ENCODE assay signal across 25 mouse cellular contexts in the genomic region with DNA sequence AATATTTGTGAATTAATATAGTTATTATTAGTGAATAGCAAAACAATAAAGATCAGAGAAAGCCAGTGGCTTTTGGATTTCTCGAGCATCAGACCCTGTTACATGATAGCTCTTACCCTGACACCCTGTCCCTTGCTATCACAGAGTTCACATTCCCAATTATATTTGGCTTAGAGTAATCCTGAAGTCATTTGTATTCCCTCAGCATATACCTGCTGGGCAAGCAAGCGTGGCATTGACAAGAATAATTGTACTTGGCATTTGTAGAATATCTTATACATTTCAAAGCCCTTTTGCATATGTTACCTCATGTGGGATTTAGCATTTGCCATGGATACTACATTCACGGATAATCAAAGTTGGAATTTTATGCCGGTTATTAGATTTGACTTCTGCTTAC.
"Had no signal": no experiment of that assay in that cellular context is flagged by ENCODE, and none has a peak within 500 bp of the region (broad histone marks: within the 10 kb centered on the region; RNA-seq: fewer than 3 reads in every experiment).

No protein-coding gene starts in this region.

- H3K9ac ChIP-seq: heart, embryonic 12.5 days; hindbrain, embryonic 12.5 days; hindbrain, embryonic 14.5 days; intestine, embryonic 15.5 days; kidney, embryonic 15.5 days; limb, embryonic 13.5 days; limb, embryonic 15.5 days had no signal

- DNase-seq: gastrocnemius, postnatal 14 days; gastrocnemius, postnatal 36 days; heart, adult 18-20 months; heart, postnatal 10 days; heart, postnatal 4 days; kidney, adult 11 months; kidney, adult 2 months; kidney, adult 9 months; kidney, postnatal 14 days; kidney, postnatal 36 days; layer of hippocampus, adult 9-11 months; layer of hippocampus, postnatal 36 days; left cerebral cortex, postnatal 4 days had no signal

- H3K27me3 ChIP-seq: heart, embryonic 12.5 days; hindbrain, embryonic 12.5 days; intestine, embryonic 15.5 days; kidney, embryonic 15.5 days; limb, embryonic 13.5 days; limb, embryonic 15.5 days had no signal

- H3K9me3 ChIP-seq: heart, embryonic 10.5 days; heart, embryonic 12.5 days; hindbrain, embryonic 10.5 days; hindbrain, embryonic 12.5 days; intestine, embryonic 15.5 days; kidney, embryonic 15.5 days; limb, embryonic 13.5 days; limb, embryonic 15.5 days had no signal

- H3K4me2 ChIP-seq: heart, embryonic 12.5 days; hindbrain, embryonic 12.5 days; hindbrain, embryonic 14.5 days; intestine, embryonic 15.5 days; kidney, embryonic 15.5 days; limb, embryonic 13.5 days; limb, embryonic 15.5 days had no signal

- H3K4me1 ChIP-seq: heart, embryonic 10.5 days; heart, embryonic 12.5 days; hindbrain, embryonic 10.5 days; hindbrain, embryonic 12.5 days; intestine, embryonic 15.5 days; kidney, embryonic 15.5 days; limb, embryonic 13.5 days; limb, embryonic 15.5 days had no signal

- ATAC-seq: hindbrain, embryonic 16.5 days; inflammation-experienced regulatory T-cells, adult 6 months; intestine, embryonic 15.5 days had no signal

- H3K4me3 ChIP-seq: heart, embryonic 10.5 days; heart, embryonic 12.5 days; hindbrain, embryonic 10.5 days; hindbrain, embryonic 12.5 days; intestine, embryonic 15.5 days; kidney, embryonic 15.5 days; limb, embryonic 13.5 days; limb, embryonic 15.5 days had no signal

- H3K27ac ChIP-seq: heart, embryonic 10.5 days; hindbrain, embryonic 10.5 days; hindbrain, embryonic 12.5 days; hindbrain, embryonic 14.5 days; intestine, embryonic 15.5 days; kidney, embryonic 15.5 days; kidney, postnatal 0 days; limb, embryonic 13.5 days; limb, embryonic 15.5 days had no signal

- H3K36me3 ChIP-seq: heart, embryonic 10.5 days; heart, embryonic 12.5 days; hindbrain, embryonic 10.5 days; hindbrain, embryonic 12.5 days; intestine, embryonic 15.5 days; kidney, embryonic 15.5 days; limb, embryonic 13.5 days; limb, embryonic 15.5 days had no signal
